Mouse (Mus musculus) kidney, postnatal 0 days (tissue): ENCODE measurements at regions not wholly inside any gene's neighbourhood (a gene's known extent, or its start where the extent isn't known, plus 50 kb on each side); places are given as distances from the start of the nearest gene placed in this dataset.

Experiments
- ATAC-seq: fragments of 200-750 bp; cut with Nextera tagmentation; replicated peaks from 2 replicates; pipeline ENCODE4 v1.8.0; 2017; ENCODE audit warnings: low read depth, moderate number of reproducible peaks, moderate TSS enrichment, moderate library complexity; ENCODE audit not compliant: low FRiP score
- DNase-seq: peaks from one replicate; pipeline ENCODE4 v3.0.0-alpha.2; 2016; ENCODE audit warnings: low spot score
- H3K27ac ChIP-seq: fragments of 300-500 bp; sonication (generic); 2 replicates; pipeline ENCODE4 v1.5.1; 2014; ENCODE audit warnings: mild to moderate bottlenecking
- H3K27me3 ChIP-seq: fragments of 300-500 bp; sonication (generic); 2 replicates; pipeline ENCODE4 v1.6.1; 2014; ENCODE audit warnings: low read length, mixed read lengths; ENCODE audit not compliant: insufficient read depth
- H3K36me3 ChIP-seq: fragments of 300-500 bp; sonication (generic); 2 replicates; pipeline ENCODE4 v1.6.1; 2014; ENCODE audit warnings: low read length, mixed read lengths; ENCODE audit not compliant: insufficient read depth
- H3K4me1 ChIP-seq: fragments of 300-500 bp; sonication (generic); replicated peaks from 2 replicates; pipeline ENCODE4 v1.6.1; 2014; ENCODE audit warnings: antibody characterized with exemption, low read length, mixed read lengths; ENCODE audit not compliant: insufficient read depth
- H3K4me2 ChIP-seq: fragments of 300-500 bp; sonication (generic); 2 replicates; pipeline ENCODE4 v1.6.1; 2014; ENCODE audit warnings: mild to moderate bottlenecking, low read length, moderate library complexity, mixed read lengths
- H3K4me3 ChIP-seq: fragments of 300-500 bp; sonication (generic); replicated peaks from 2 replicates; pipeline ENCODE4 v1.5.1; 2014; ENCODE audit warnings: low read depth, low read length
- H3K9ac ChIP-seq: fragments of 300-500 bp; sonication (generic); 2 replicates; pipeline ENCODE4 v1.6.1; 2014; ENCODE audit warnings: low read depth, low read length
- H3K9me3 ChIP-seq: fragments of 300-500 bp; sonication (generic); replicated peaks from 2 replicates; pipeline ENCODE4 v1.6.1; 2016; ENCODE audit warnings: low read length, inconsistent platforms, mixed read lengths
- CTCF ChIP-seq: IDR thresholded peaks from 2 replicates; pipeline ENCODE4 v1.5.1; 2016; ENCODE audit warnings: antibody characterized with exemption, low read depth, mild to moderate bottlenecking, moderate library complexity
- WGBS: fragments of 180-500 bp; shearing (Covaris S2); extraction: QIAGEN DNeasy Blood & Tissue Kit; methylation state at CpG from one replicate; pipeline ENCODE4 v1.1.7; 2014; 5-methylcytosine and 5-hydroxymethylcytosine counted together

DNA sequence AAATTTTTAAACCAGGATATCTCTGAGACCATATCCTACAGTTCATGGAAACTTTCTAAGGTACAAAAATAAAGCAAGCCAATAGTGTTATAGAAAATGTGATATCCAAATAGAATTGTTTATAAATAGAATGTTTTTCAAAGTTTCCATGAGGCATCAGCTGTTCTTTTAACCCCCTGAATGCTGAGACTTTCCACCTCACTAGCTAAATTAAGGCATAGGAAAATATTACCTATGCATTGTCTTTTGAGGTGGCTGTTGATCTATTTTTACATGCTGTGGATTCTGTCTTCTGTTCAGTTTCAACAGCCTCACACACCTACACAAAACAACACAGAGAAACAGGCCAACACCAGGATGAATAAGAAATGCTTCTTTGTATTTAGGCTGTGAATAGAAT, 265.6 kb downstream of the Kcnj2 start:
- no peak for TF ChIP-seq CTCF
- Histone ChIP-seq H3K4me2 (no peak overlapping the region), H3K36me3 (no peaks in the 10 kb centered on the region), H3K9me3 (no peaks in the 10 kb centered on the region), H3K27ac (no peak overlapping the region), H3K27me3 (no peaks in the 10 kb centered on the region), H3K9ac (no peak overlapping the region), H3K4me1 (no peaks in the 10 kb centered on the region), H3K4me3 (no peak overlapping the region)
- no peak for DNase-seq
- no peak for ATAC-seq

GRCm38 (mm10) chr11:111333021-111333420, 267.1 kb downstream of the Kcnj2 start:
- H3K27ac ChIP-seq: no peak overlapping the region
- no peaks in the 10 kb centered on the region for H3K9me3 ChIP-seq
- no peak for TF ChIP-seq CTCF
- 83% methylated on average over 3 of the region's 3 CpGs for WGBS
- no peaks in the 10 kb centered on the region for H3K4me1 ChIP-seq
- ATAC-seq (no peak), DNase-seq (no peak)
- H3K4me3 ChIP-seq: no peak overlapping the region
- H3K27me3 ChIP-seq: no peaks in the 10 kb centered on the region
- H3K9ac ChIP-seq: no peak overlapping the region
- no peaks in the 10 kb centered on the region for H3K36me3 ChIP-seq
- H3K4me2 ChIP-seq: no peak overlapping the region

DNA sequence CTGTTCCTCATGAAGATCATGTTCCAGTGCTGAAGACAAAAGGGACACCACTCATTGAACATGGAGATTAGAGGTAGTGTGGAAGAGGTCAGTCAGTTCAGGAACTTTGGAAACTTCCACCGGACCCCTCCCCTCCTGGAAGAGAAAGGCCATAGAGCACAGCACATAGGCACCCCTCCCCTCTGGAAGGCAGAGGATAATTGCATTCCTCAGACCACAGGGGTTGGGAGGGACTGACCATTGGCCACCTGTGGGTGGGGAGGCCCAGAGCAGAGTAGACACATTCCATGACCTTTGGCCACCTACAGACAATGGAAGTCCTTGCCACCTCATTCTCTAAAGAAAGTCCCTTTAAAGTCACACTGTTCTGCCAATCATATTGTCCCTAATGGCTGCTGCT, 281.6 kb downstream of the Kcnj2 start:
- no peak overlapping the region for H3K4me3 ChIP-seq
- DNase-seq: peak; percentile 8

GRCm38 (mm10) chr11:111350028-111350427, 284.1 kb downstream of the Kcnj2 start:
- 22% methylated on average over 4 of the region's 4 CpGs for WGBS
- DNase-seq: peak; percentile 25
- H3K9ac ChIP-seq: no peak overlapping the region
- H3K27ac ChIP-seq: no peak overlapping the region
- no peaks in the 10 kb centered on the region for H3K9me3 ChIP-seq
- no peak for TF ChIP-seq CTCF
- no peak overlapping the region for H3K4me2 ChIP-seq
- no peak for ATAC-seq
- H3K36me3 ChIP-seq: no peaks in the 10 kb centered on the region
- H3K27me3 ChIP-seq: no peaks in the 10 kb centered on the region
- no peak overlapping the region for H3K4me3 ChIP-seq
- H3K4me1 ChIP-seq: no peaks in the 10 kb centered on the region

More for the DNA sequence above, 281.6 kb downstream of the Kcnj2 start:
- Histone ChIP-seq H3K9ac (no peak overlapping the region), H3K4me2 (no peak overlapping the region), H3K27ac (no peak overlapping the region), H3K36me3 (no peaks in the 10 kb centered on the region), H3K27me3 (no peaks in the 10 kb centered on the region), H3K9me3 (no peaks in the 10 kb centered on the region), H3K4me1 (no peaks in the 10 kb centered on the region)
- WGBS: 15% methylated on average over 1 of the region's 1 CpGs
- TF ChIP-seq CTCF: no peak
- peak; percentile 66 for ATAC-seq

DNA sequence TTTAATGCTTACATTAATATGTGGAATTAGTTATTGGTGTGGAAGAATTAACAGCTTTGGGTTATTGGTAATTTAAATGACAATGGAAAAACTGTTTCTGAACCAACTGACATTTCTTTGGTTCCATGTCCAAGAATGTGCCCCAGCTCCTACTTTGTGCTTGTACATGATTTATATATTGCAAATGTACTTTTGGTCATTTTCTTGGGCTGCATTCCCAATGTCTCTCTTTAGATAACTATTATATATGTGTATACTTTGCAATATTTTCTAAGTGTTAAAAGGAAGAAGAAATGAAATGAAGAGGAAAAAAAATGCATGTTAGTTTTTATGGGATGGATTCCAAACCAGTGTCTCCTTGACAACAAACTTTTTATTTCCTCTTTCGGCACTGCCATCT, 297.4 kb downstream of the Kcnj2 start:
- Histone ChIP-seq H3K36me3 (no peaks in the 10 kb centered on the region), H3K9ac (no peak overlapping the region), H3K27ac (no peak overlapping the region), H3K4me3 (no peak overlapping the region), H3K27me3 (no peaks in the 10 kb centered on the region), H3K9me3 (no peaks in the 10 kb centered on the region), H3K4me1 (no peaks in the 10 kb centered on the region), H3K4me2 (no peak overlapping the region)
- no peak for ATAC-seq
- DNase-seq: peak; percentile 49
- no peak for TF ChIP-seq CTCF
- 54% methylated on average over 1 of the region's 1 CpGs for WGBS

- no peaks in the 10 kb centered on the region for H3K4me1 ChIP-seq
- no peak overlapping the region for H3K27ac ChIP-seq
- ATAC-seq: no peak
- no peak overlapping the region for H3K4me3 ChIP-seq
- WGBS: 77% methylated on average over 4 of the region's 4 CpGs
- no peaks in the 10 kb centered on the region for H3K27me3 ChIP-seq
- no peaks in the 10 kb centered on the region for H3K9me3 ChIP-seq
- TF ChIP-seq CTCF: no peak
- no peak overlapping the region for H3K9ac ChIP-seq
- H3K4me2 ChIP-seq: no peak overlapping the region
- DNase-seq: no peak
- H3K36me3 ChIP-seq: no peaks in the 10 kb centered on the region
These were observed 311.2 kb downstream of the Kcnj2 start for GRCm38 (mm10) chr11:111377165-111377564.

DNA sequence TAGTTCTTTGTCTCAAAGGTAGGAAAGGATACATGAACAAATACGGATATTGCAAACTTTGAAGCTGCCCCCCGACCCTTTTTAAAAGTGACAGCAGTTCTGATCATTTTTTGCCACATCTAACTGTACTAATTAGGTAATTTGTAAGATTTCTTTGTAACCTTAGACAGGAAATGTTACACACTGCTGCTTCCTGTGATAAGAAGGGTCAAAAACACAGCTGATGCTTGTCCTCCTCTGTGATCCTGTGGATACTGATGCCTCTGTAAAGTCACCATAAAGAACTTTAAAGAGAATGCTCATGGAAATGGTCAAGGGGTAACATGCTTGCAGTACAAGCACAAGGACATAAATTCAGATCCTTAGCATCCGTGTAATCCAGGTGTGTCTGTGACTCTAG, 313.9 kb downstream of the Kcnj2 start:
- no peak for ATAC-seq
- no peak for TF ChIP-seq CTCF
- no peak for DNase-seq
- H3K36me3 ChIP-seq: no peaks in the 10 kb centered on the region
- no peaks in the 10 kb centered on the region for H3K27me3 ChIP-seq
- H3K9ac ChIP-seq: no peak overlapping the region
- no peaks in the 10 kb centered on the region for H3K4me1 ChIP-seq
- H3K9me3 ChIP-seq: no peaks in the 10 kb centered on the region
- H3K4me3 ChIP-seq: no peak overlapping the region
- WGBS: 58% methylated on average over 3 of the region's 3 CpGs
- no peak overlapping the region for H3K4me2 ChIP-seq
- H3K27ac ChIP-seq: no peak overlapping the region
